Mouse (Mus musculus) layer of hippocampus, adult 8-10 months (tissue): ENCODE results near the gene Rbm10. TPM values are rescaled to one million over a fixed set of nuclear protein-coding genes. Genes with fewer than 3 reads are reported as not detected.

ENCODE experiments used
- total RNA-seq, 4 experiments: library from RNA; stranded (reverse); gene quantifications; 2 replicates each; pipeline ENCODE4 v1.2.4; 2022

Rbm10 gene
- total RNA-seq, 4 experiments from 2014 or later, result 40.4 to 59.9 (median 50.0) TPM

Other genes with a start within 250 kb of the Rbm10 start
- 1 to 10 TPM; 7.4 to 9.6 (median 8.9) TPM for gene Jade3, start 191.8 kb upstream of the Rbm10 start, total RNA-seq
- under 1 TPM in 3 of 4 experiments, not detected in 1; 0.27 to 0.39 (median 0.34) TPM for gene Rgn, start 67.7 kb upstream of the Rbm10 start, total RNA-seq
- 100 to 1,000 TPM; 133 to 165 (median 154) TPM for gene Ndufb11, start 116 bp downstream of the Rbm10 start, total RNA-seq
- 100 to 1,000 TPM; 362 to 415 (median 372) TPM for gene Uba1, start 40.8 kb downstream of the Rbm10 start, total RNA-seq
- 100 to 1,000 TPM; 185 to 215 (median 189) TPM for gene Cdk16, start 70.5 kb downstream of the Rbm10 start, total RNA-seq
- 100 to 1,000 TPM; 111 to 139 (median 126) TPM for gene Usp11, start 86.4 kb downstream of the Rbm10 start, total RNA-seq
- 100 to 1,000 TPM; 188 to 200 (median 196) TPM for gene Araf, start 180.3 kb downstream of the Rbm10 start, total RNA-seq